Mouse (Mus musculus): ENCODE measurements at regions not wholly inside any gene's neighbourhood (a gene's known extent, or its start where the extent isn't known, plus 50 kb on each side); places are given as distances from the start of the nearest gene placed in this dataset.

GRCm38 (mm10) chr7:145010757-145011156 is 71.0 kb upstream of the Ccnd1 start:
- TF ChIP-seq POLR2A (IDR thresholded peaks at IDR 0.05; ENCODE audit: borderline replicate concordance, extremely low read depth, insufficient read depth, insufficient read length, poor library complexity, severe bottlenecking) (no peak), CTCF (IDR thresholded peaks at IDR 0.05; ENCODE audit: borderline replicate concordance, extremely low read depth, insufficient read depth, insufficient read length) (no peak)
